Mouse (Mus musculus): Measurements from ENCODE around the gene Aatk.

Aatk gene

DNA sequence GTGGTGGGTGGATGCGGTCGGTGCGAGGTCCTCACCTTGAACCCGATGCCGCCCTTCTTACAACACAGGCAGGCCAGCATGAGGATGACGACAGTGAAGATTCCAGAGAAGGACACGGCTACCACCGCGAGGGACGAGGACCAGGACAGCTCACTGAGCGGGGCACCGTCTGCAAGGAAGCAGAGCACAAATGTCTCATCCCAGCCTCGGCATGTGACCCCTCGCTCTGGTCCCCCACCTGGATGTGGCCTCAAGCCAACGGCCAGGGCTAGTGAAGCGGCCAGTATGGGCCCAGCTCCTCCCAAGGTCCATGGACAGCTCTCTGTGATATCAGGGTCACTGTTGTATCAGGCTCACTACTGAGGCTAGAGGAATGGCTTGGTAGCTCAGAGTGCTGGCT lies 25.6 kb downstream of the Aatk start:
- DNase-seq: no peak

GRCm38 (mm10) chr11:120019542-120020440 lies 27.2 kb downstream of the Aatk start:
- no peak for DNase-seq

GRCm38 (mm10) chr11:120017011-120017410 lies 30.0 kb downstream of the Aatk start:
- DNase-seq: no peak

DNA sequence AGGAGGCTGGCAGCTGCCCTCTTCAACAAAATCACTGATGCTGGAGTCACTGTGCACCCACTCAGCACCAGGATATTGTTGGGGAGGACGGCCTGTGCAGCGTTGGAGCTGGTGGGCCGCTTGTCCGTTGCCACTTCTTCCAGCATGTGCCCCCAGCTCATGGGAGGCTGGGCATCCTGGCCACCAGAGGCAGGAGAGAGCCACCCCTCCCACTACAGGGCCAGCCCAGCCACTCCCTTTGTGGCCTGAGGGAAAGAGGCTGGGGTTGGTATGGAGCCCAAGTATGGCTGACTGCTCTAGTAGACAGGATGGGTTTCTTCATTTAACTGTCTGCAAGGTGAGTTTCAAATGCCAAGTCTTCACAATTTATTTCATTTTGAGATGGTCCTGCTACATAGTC lies 32.2 kb downstream of the Aatk start:
- DNase-seq: no peak

GRCm38 (mm10) chr11:120013174-120013711 lies 33.7 kb downstream of the Aatk start:
- DNase-seq: peak; percentile 87

GRCm38 (mm10) chr11:120012702-120013101 lies 34.3 kb downstream of the Aatk start:
- DNase-seq: no peak

DNA sequence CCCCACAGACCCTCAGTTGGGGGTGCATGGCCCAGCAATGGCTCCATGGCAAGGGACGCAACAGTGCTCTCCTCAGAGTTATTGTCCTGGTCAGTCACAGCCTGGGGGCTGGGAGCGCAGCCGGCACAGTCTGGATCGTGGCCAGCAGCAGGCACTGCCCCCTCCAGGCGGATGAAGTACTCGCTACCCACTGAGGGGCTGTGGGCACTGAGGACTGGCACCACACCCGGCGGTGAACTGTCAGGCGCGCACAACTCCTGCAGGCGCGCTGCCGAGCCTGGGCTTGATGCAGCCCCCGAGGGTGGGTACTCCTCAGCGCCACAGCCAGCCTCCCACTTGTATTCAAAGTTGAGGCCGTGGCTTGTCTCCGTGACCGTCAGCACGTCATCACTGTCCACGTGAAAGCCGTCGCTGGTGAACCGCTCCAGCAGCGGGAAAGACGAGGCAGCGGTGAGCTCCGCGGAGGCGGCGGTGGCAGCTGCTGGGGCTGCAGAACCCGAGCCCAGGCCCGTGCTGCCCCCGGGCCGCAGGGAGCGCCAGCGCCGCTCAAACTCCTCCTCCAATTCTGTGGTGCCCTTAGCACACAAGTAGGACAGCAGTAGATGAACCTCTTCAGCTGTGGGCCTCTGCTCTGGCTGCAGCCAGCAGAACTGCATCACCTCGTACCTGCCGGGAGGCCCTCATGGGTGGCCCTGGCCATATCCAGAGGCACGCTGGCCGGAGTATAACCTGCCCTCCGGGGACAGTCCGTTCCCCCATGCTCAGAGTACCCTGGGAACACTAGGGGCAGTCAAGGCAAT lies 35.0 kb downstream of the Aatk start:
- peak; percentile 65 for DNase-seq

DNA sequence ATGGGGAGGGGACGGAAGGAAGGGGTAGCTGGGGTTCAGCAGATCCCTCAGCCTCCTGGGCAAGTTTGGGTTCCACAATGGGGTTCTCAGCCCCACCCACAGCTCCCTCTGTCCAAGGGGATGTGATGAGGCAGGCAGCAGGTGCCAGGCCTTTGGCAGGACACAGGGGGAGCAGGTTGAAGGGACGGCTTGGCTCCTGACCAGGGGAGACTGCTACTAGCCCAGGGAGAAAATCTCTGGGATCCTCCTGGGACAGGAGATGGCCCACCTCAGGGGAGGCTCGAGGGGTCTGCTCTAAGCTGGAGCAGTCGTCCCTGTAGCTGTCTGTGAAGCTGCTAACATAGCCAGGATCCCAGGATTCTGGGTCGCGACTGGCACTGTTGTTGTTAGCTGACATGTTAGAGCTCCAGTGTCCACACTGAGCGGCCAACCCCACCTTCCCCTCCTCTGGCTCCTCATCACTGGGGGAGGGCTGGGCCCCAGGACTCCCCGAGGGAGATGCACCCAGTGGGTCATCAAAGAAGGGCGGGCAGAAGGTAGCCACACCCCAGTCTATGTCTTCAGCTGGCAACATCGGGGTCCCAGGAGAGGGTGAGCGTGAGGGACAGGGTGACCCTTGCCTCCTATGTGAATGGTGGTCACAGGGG lies 35.7 kb downstream of the Aatk start:
- DNase-seq: no peak

- no peak for DNase-seq
Measured at GRCm38 (mm10) chr11:120009937-120010336, 37.0 kb downstream of the Aatk start.

DNA sequence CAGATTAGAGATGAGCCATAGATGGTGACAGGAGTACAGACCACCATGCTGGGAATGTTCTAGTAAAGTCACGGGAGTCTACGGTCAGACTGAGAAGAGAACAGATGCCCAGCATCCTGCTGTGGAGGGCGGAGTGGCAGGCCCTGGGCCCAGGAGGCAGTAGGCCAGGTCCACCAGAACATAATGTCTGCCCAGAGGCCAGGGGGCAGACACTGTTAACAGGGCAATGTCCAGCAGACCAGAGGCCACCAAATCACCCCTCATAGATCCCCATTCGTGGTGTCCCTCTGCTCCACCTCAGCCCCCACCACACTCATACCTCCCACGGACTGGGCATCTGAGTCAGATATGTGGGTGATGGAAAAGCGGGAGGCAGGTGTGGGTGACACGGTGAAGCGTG lies 38.0 kb downstream of the Aatk start:
- DNase-seq: no peak

DNA sequence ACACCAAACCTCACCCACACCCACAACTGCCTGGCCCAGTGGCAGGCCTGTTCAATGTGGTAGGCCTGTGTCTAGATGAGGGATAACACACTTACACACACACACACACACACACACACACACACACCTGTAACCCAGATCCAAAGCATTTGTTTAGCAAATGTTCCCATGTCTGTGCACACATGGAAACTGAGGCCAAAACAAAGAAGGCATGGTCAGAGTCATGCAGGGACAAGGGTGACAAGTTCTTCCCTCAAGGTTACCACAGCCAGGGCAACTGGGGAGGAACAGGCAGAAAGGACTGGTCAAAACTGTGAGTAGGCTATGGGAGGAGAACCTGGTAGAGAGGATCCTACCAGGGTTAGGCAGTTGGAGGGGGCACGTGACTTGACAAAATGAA lies 38.5 kb downstream of the Aatk start:
- DNase-seq: no peak

- no peak for DNase-seq
Measured at GRCm38 (mm10) chr11:120007496-120008080, 39.4 kb downstream of the Aatk start.

DNA sequence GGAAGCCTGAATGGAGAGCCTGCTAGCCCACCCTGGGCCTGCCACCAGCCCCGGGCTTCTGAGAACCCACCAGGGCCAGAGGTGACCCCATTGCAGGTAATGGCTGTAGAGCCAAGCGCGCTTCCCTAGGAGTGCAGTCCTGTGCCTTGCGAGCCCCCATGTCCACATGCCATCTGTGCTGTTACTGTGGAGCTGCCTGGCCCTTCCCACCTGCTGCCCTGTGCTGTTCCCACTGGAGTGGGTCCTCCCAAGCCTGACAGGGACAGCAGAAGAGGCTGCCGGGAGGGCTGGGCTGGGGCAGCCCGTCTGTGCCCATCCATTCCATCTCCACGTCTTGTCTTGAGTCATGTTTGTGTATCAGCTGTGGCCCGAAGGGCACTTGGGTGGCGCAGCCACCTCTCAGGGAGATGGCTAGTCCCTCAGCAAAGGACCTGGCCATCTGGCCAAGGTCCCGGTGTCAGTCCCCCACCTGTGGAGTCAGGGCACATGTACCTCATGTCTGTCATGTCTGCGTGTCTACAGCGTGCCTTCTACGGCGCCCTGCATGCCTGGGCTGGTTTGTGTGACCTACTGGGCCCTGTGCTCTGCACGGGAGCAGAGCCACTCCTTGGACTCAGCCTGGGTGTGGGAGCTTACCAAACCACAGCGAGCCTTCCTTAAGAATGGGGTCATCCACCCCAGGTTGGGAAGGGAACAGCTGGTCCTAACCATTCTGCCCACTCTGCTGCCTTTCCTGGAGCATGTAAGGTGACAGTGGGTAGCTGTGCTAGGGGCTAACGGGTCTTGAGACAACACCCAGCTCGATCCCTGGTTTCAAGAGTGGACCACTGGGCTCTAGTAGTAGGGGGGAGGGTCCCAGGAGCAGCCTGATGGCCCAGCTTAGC lies 41.3 kb downstream of the Aatk start:
- no peak for DNase-seq

- no peak for DNase-seq
Measured at GRCm38 (mm10) chr11:120002634-120003220, 44.2 kb downstream of the Aatk start.

- DNase-seq: no peak
Measured at GRCm38 (mm10) chr11:120002041-120002440, 44.9 kb downstream of the Aatk start.

GRCm38 (mm10) chr11:119997351-119997750 lies 49.6 kb downstream of the Aatk start:
- DNase-seq: no peak

GRCm38 (mm10) chr11:119991338-119991678 lies 55.7 kb downstream of the Aatk start:
- peak; percentile 98 for DNase-seq

DNA sequence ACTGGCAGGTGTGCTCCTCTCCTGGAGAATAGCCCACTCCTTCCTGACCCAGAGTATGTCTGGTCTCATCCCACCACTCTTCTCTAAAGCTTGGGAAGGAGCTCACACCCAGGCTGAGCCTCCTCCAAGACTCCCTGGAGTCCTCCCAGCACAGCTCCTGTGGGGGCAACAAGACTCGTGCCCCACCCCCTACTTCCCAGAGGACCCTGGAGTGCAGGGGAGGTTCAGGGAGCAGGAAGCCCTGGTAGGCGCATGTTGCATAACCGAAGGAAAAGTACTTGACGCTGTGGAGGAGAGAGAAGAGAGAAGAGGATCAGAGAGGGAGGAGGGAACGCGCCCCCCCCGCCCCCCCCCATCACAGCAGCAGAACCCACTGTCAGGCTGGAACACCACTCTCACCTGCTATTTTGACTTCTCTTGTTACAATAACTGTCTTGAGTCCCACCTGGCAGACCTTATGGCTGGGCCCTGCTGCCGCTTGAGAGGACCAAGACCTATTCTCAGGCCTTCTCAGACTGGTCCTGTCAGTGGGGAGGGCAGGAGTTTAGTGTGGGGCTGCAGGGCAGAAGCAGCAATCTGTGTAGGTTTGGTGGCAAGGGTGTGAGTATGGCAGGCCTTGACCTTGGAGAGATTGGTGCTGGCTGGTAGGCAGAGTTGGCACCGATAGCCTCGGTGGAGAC lies 56.2 kb downstream of the Aatk start:
- no peak for DNase-seq

GRCm38 (mm10) chr11:119989115-119989564 lies 57.8 kb downstream of the Aatk start:
- no peak for DNase-seq

GRCm38 (mm10) chr11:119988391-119988790 lies 58.6 kb downstream of the Aatk start:
- no peak for DNase-seq

DNA sequence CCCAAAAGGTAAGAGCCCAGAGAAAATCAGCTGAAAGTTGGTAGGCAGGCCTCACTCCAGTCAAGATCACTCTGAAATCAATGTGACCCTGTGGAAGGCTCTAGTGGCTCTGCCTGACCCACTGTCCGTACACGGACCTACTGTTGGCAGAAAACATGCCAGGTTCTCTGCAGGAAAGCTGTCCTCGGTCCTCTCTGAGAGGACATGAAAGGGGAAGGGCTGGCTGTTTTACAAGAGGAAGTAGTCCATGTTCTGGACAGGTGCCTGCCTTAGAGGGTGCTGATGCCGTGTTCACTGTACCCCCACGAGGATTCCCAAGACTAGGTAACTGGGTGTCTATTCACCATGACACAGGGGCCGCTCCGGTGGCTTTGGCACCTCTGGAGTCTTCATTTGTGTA lies 59.1 kb downstream of the Aatk start:
- no peak for DNase-seq

Data from right cerebral cortex, postnatal 14 days (tissue).